Mouse (Mus musculus): Measurements from ENCODE around the gene Plxna1. TPM values are rescaled to one million over a fixed set of nuclear protein-coding genes. Genes with fewer than 3 reads are reported as not detected.

Plxna1 gene
- total RNA-seq, 4 experiments from 2014 or later, result 65.9 to 85.2 (median 71.0) TPM

GRCm38 (mm10) chr6:89360709-89361417 lies 1.6 kb downstream of the Plxna1 start:
- no peak for DNase-seq

GRCm38 (mm10) chr6:89359771-89360708 lies 2.4 kb downstream of the Plxna1 start:
- no peak for DNase-seq

GRCm38 (mm10) chr6:89359192-89359591 lies 3.2 kb downstream of the Plxna1 start:
- DNase-seq, result no peak

GRCm38 (mm10) chr6:89355661-89356060 lies 6.8 kb downstream of the Plxna1 start:
- DNase-seq, result no peak

GRCm38 (mm10) chr6:89354726-89355125 lies 7.7 kb downstream of the Plxna1 start:
- peak; percentile 94 for DNase-seq

GRCm38 (mm10) chr6:89354076-89354475 lies 8.3 kb downstream of the Plxna1 start:
- DNase-seq, result peak; percentile 73

- peak; percentile 44 for DNase-seq
These were observed 9.3 kb downstream of the Plxna1 start for GRCm38 (mm10) chr6:89353101-89353500.

GRCm38 (mm10) chr6:89351441-89352137 lies 10.8 kb downstream of the Plxna1 start:
- peak; percentile 62 for DNase-seq

- DNase-seq, result no peak
These were observed 11.9 kb downstream of the Plxna1 start for GRCm38 (mm10) chr6:89350520-89350919.

- peak; percentile 75 for DNase-seq
These were observed 12.3 kb downstream of the Plxna1 start for GRCm38 (mm10) chr6:89350037-89350515.

GRCm38 (mm10) chr6:89348363-89348762 lies 14.1 kb downstream of the Plxna1 start:
- DNase-seq, result no peak

GRCm38 (mm10) chr6:89347792-89348191 lies 14.6 kb downstream of the Plxna1 start:
- no peak for DNase-seq

- DNase-seq, result no peak
These were observed 16.6 kb downstream of the Plxna1 start for GRCm38 (mm10) chr6:89345855-89346254.

- DNase-seq, result no peak
These were observed 17.0 kb downstream of the Plxna1 start for GRCm38 (mm10) chr6:89345486-89345785.

GRCm38 (mm10) chr6:89344613-89345485 lies 17.6 kb downstream of the Plxna1 start:
- DNase-seq, result no peak

- DNase-seq, result no peak
These were observed 20.4 kb downstream of the Plxna1 start for GRCm38 (mm10) chr6:89341981-89342380.

GRCm38 (mm10) chr6:89339447-89339846 lies 23.0 kb downstream of the Plxna1 start:
- peak; percentile 80 for DNase-seq

GRCm38 (mm10) chr6:89338733-89339132 lies 23.7 kb downstream of the Plxna1 start:
- DNase-seq, result peak; percentile 55

- no peak for DNase-seq
These were observed 24.8 kb downstream of the Plxna1 start for GRCm38 (mm10) chr6:89337574-89337973.

- DNase-seq, result no peak
These were observed 28.3 kb downstream of the Plxna1 start for GRCm38 (mm10) chr6:89333964-89334702.

- DNase-seq, result no peak
These were observed 31.5 kb downstream of the Plxna1 start for GRCm38 (mm10) chr6:89330957-89331356.
